Mouse (Mus musculus): Measurements from ENCODE around the gene Prkcg. TPM values are rescaled to one million over a fixed set of nuclear protein-coding genes. Genes with fewer than 3 reads are reported as not detected.

The Prkcg gene
- polyA plus RNA-seq, 1 experiment: 0.68 TPM

GRCm38 (mm10) chr7:3304298-3304697 lies 15.3 kb downstream of the Prkcg start:
- Histone ChIP-seq H3K27me3 (ENCODE audit: control insufficient read depth, insufficient read depth, low read length) (peaks cover 6% of the 10 kb centered on the region; the same call in 1 of the 2 replicates), H3K4me3 (ENCODE audit: control insufficient read depth, low read depth, low read length) (no peak overlapping the region), H3K4me1 (ENCODE audit: control insufficient read depth, insufficient read depth, low read length) (peaks cover 16% of the 10 kb centered on the region), H3K36me3 (ENCODE audit: control insufficient read depth, insufficient read depth, low read length) (no peaks in the 10 kb centered on the region), H3K27ac (ENCODE audit: control insufficient read depth, insufficient read depth, low read depth, low read length) (no peak overlapping the region)
- TF ChIP-seq POLR2A (IDR thresholded peaks at IDR 0.05; ENCODE audit: control insufficient read depth, low read depth, low read length) (no peak), CTCF (IDR thresholded peaks at IDR 0.05; ENCODE audit: control insufficient read depth, insufficient read depth, insufficient replicate concordance, low read depth, low read length) (no peak)

GRCm38 (mm10) chr7:3306400-3306799 lies 17.4 kb downstream of the Prkcg start:
- H3K27me3 ChIP-seq (ENCODE audit: control insufficient read depth, insufficient read depth, low read length): peaks cover 6% of the 10 kb centered on the region; the same call in 1 of the 2 replicates

GRCm38 (mm10) chr7:3308646-3309045 lies 19.7 kb downstream of the Prkcg start:
- no peak for TF ChIP-seq CTCF (IDR thresholded peaks at IDR 0.05; ENCODE audit: control insufficient read depth, insufficient read depth, insufficient replicate concordance, low read depth, low read length)
- Histone ChIP-seq H3K4me3 (ENCODE audit: control insufficient read depth, low read depth, low read length) (no peak overlapping the region), H3K36me3 (ENCODE audit: control insufficient read depth, insufficient read depth, low read length) (no peaks in the 10 kb centered on the region)

More at GRCm38 (mm10) chr7:3306400-3306799, 17.4 kb downstream of the Prkcg start:
- H3K4me1 ChIP-seq (ENCODE audit: control insufficient read depth, insufficient read depth, low read length): peaks cover 16% of the 10 kb centered on the region
- H3K27ac ChIP-seq (ENCODE audit: control insufficient read depth, insufficient read depth, low read depth, low read length): no peak overlapping the region
- no peak overlapping the region for H3K4me3 ChIP-seq (ENCODE audit: control insufficient read depth, low read depth, low read length)
- no peaks in the 10 kb centered on the region for H3K36me3 ChIP-seq (ENCODE audit: control insufficient read depth, insufficient read depth, low read length)
- TF ChIP-seq POLR2A (IDR thresholded peaks at IDR 0.05; ENCODE audit: control insufficient read depth, low read depth, low read length): no peak
- no peak for TF ChIP-seq CTCF (IDR thresholded peaks at IDR 0.05; ENCODE audit: control insufficient read depth, insufficient read depth, insufficient replicate concordance, low read depth, low read length)

GRCm38 (mm10) chr7:3310233-3310632 lies 21.3 kb downstream of the Prkcg start:
- Histone ChIP-seq H3K36me3 (ENCODE audit: control insufficient read depth, insufficient read depth, low read length) (no peaks in the 10 kb centered on the region), H3K27me3 (ENCODE audit: control insufficient read depth, insufficient read depth, low read length) (no peaks in the 10 kb centered on the region), H3K4me1 (ENCODE audit: control insufficient read depth, insufficient read depth, low read length) (peaks cover 1% of the 10 kb centered on the region; the same call in 1 of the 2 replicates), H3K4me3 (ENCODE audit: control insufficient read depth, low read depth, low read length) (no peak overlapping the region), H3K27ac (ENCODE audit: control insufficient read depth, insufficient read depth, low read depth, low read length) (no peak overlapping the region)
- TF ChIP-seq CTCF (IDR thresholded peaks at IDR 0.05; ENCODE audit: control insufficient read depth, insufficient read depth, insufficient replicate concordance, low read depth, low read length) (no peak), POLR2A (IDR thresholded peaks at IDR 0.05; ENCODE audit: control insufficient read depth, low read depth, low read length) (no peak)

More at GRCm38 (mm10) chr7:3308646-3309045, 19.7 kb downstream of the Prkcg start:
- Histone ChIP-seq H3K4me1 (ENCODE audit: control insufficient read depth, insufficient read depth, low read length) (peaks cover 8% of the 10 kb centered on the region), H3K27ac (ENCODE audit: control insufficient read depth, insufficient read depth, low read depth, low read length) (no peak overlapping the region), H3K27me3 (ENCODE audit: control insufficient read depth, insufficient read depth, low read length) (peaks cover 6% of the 10 kb centered on the region; the same call in 1 of the 2 replicates)

- H3K4me1 ChIP-seq (ENCODE audit: control insufficient read depth, insufficient read depth, low read length): no peaks in the 10 kb centered on the region
- no peaks in the 10 kb centered on the region for H3K36me3 ChIP-seq (ENCODE audit: control insufficient read depth, insufficient read depth, low read length)
- no peaks in the 10 kb centered on the region for H3K27me3 ChIP-seq (ENCODE audit: control insufficient read depth, insufficient read depth, low read length)
- H3K27ac ChIP-seq (ENCODE audit: control insufficient read depth, insufficient read depth, low read depth, low read length): no peak overlapping the region
- no peak overlapping the region for H3K4me3 ChIP-seq (ENCODE audit: control insufficient read depth, low read depth, low read length)
- TF ChIP-seq POLR2A (IDR thresholded peaks at IDR 0.05; ENCODE audit: control insufficient read depth, low read depth, low read length) (no peak), CTCF (IDR thresholded peaks at IDR 0.05; ENCODE audit: control insufficient read depth, insufficient read depth, insufficient replicate concordance, low read depth, low read length) (no peak)
Observed at GRCm38 (mm10) chr7:3313571-3313970, 24.6 kb downstream of the Prkcg start.

- TF ChIP-seq POLR2A (IDR thresholded peaks at IDR 0.05; ENCODE audit: control insufficient read depth, low read depth, low read length) (no peak), CTCF (IDR thresholded peaks at IDR 0.05; ENCODE audit: control insufficient read depth, insufficient read depth, insufficient replicate concordance, low read depth, low read length) (no peak)
- no peak overlapping the region for H3K4me3 ChIP-seq (ENCODE audit: control insufficient read depth, low read depth, low read length)
- no peak overlapping the region for H3K27ac ChIP-seq (ENCODE audit: control insufficient read depth, insufficient read depth, low read depth, low read length)
- no peaks in the 10 kb centered on the region for H3K27me3 ChIP-seq (ENCODE audit: control insufficient read depth, insufficient read depth, low read length)
- H3K4me1 ChIP-seq (ENCODE audit: control insufficient read depth, insufficient read depth, low read length): no peaks in the 10 kb centered on the region
- no peaks in the 10 kb centered on the region for H3K36me3 ChIP-seq (ENCODE audit: control insufficient read depth, insufficient read depth, low read length)
Observed at GRCm38 (mm10) chr7:3314121-3314520, 25.1 kb downstream of the Prkcg start.

- Histone ChIP-seq H3K4me1 (ENCODE audit: control insufficient read depth, insufficient read depth, low read length) (no peaks in the 10 kb centered on the region), H3K27ac (ENCODE audit: control insufficient read depth, insufficient read depth, low read depth, low read length) (no peak overlapping the region), H3K27me3 (ENCODE audit: control insufficient read depth, insufficient read depth, low read length) (no peaks in the 10 kb centered on the region), H3K4me3 (ENCODE audit: control insufficient read depth, low read depth, low read length) (no peak overlapping the region), H3K36me3 (ENCODE audit: control insufficient read depth, insufficient read depth, low read length) (no peaks in the 10 kb centered on the region)
- TF ChIP-seq CTCF (IDR thresholded peaks at IDR 0.05; ENCODE audit: control insufficient read depth, insufficient read depth, insufficient replicate concordance, low read depth, low read length) (no peak), POLR2A (IDR thresholded peaks at IDR 0.05; ENCODE audit: control insufficient read depth, low read depth, low read length) (no peak)
Observed at GRCm38 (mm10) chr7:3317704-3318103, 28.7 kb downstream of the Prkcg start.

- Histone ChIP-seq H3K36me3 (ENCODE audit: control insufficient read depth, insufficient read depth, low read length) (no peaks in the 10 kb centered on the region), H3K4me3 (ENCODE audit: control insufficient read depth, low read depth, low read length) (no peak overlapping the region), H3K27me3 (ENCODE audit: control insufficient read depth, insufficient read depth, low read length) (no peaks in the 10 kb centered on the region), H3K27ac (ENCODE audit: control insufficient read depth, insufficient read depth, low read depth, low read length) (no peak overlapping the region), H3K4me1 (ENCODE audit: control insufficient read depth, insufficient read depth, low read length) (no peaks in the 10 kb centered on the region)
- TF ChIP-seq POLR2A (IDR thresholded peaks at IDR 0.05; ENCODE audit: control insufficient read depth, low read depth, low read length): no peak
- TF ChIP-seq CTCF (IDR thresholded peaks at IDR 0.05; ENCODE audit: control insufficient read depth, insufficient read depth, insufficient replicate concordance, low read depth, low read length): no peak
Observed at GRCm38 (mm10) chr7:3320856-3321255, 31.9 kb downstream of the Prkcg start.

All from testis, adult 2 months (tissue).